ENCODE assay signal across 32 mouse cellular contexts in genomic region chr5:41760071-41760470, GRCm38 (mm10). TPM values are rescaled to one million over a fixed set of nuclear protein-coding genes. Genes with fewer than 3 reads are reported as not detected.
DNase-seq lines count a peak whose midpoint lies in the region; ATAC-seq and TF ChIP-seq lines count a peak whose summit lies in the region.
"Had no signal": no experiment of that assay in that cellular context is flagged by ENCODE, and none has a peak within 500 bp of the region (broad histone marks: within the 10 kb centered on the region; RNA-seq: fewer than 3 reads in every experiment).

No protein-coding gene starts in this region.

- no peak overlapping the region for H3K4me3 ChIP-seq in hindbrain, embryonic 11.5 days (ENCODE audit: low read depth, low read length)
- H3K4me3 ChIP-seq in hindbrain, embryonic 14.5 days (replicated peaks; ENCODE audit: low read length), result no peak overlapping the region
- no peak overlapping the region for H3K4me3 ChIP-seq in limb, embryonic 14.5 days (replicated peaks; ENCODE audit: low read length)
- no peak overlapping the region for H3K4me3 ChIP-seq in intestine, postnatal 0 days (ENCODE audit: low read depth, low read length)
- H3K4me3 ChIP-seq: embryonic facial prominence, embryonic 12.5 days; gastrocnemius, adult 2 months; heart, adult 2 months; heart, embryonic 12.5 days; liver, embryonic 15.5 days; neural tube, embryonic 12.5 days had no signal

- no peaks in the 10 kb centered on the region; the same call in none of the 2 replicates for H3K4me1 ChIP-seq in hindbrain, embryonic 11.5 days (replicated peaks; ENCODE audit: control insufficient read depth, insufficient read depth, low read length)
- H3K4me1 ChIP-seq in hindbrain, embryonic 14.5 days (replicated peaks; ENCODE audit: control insufficient read depth, insufficient read depth, low read length), result peaks cover 11% of the 10 kb centered on the region
- H3K4me1 ChIP-seq in limb, embryonic 14.5 days (ENCODE audit: control insufficient read depth, insufficient read depth, low read length), result peaks cover 10% of the 10 kb centered on the region; the same call in 1 of the 2 replicates
- H3K4me1 ChIP-seq in intestine, postnatal 0 days (replicated peaks; ENCODE audit: control insufficient read depth, insufficient read depth, low read length), result no peaks in the 10 kb centered on the region
- H3K4me1 ChIP-seq: liver, embryonic 15.5 days had no signal

- peak; percentile 16 to 24 for DNase-seq in cerebellum, postnatal 10 days
- no peak for DNase-seq in cerebellum, postnatal 36 days
- DNase-seq in hindbrain, embryonic 11.5 days (ENCODE audit: low spot score), result peak; percentile 50
- DNase-seq in hindbrain, embryonic 14.5 days (ENCODE audit: low spot score), result no peak
- peak; percentile 56 for DNase-seq in ES-CJ7 (ENCODE audit: low read depth, low spot score)
- DNase-seq in limb, embryonic 14.5 days (ENCODE audit: low spot score), result no peak
- DNase-seq in kidney, postnatal 10 days, result no peak
- DNase-seq: adrenal gland, adult 8-10 months; cerebellum, adult 8-10 months; gastrocnemius, adult 2 months; gastrocnemius, postnatal 36 days; heart, adult 2 months; kidney, adult 9 months; kidney, postnatal 25 days; lung, embryonic 14.5 days; lung, postnatal 14 days; right cerebral cortex, postnatal 4 days; thymus, postnatal 14 days had no signal

- no peak for ATAC-seq in hindbrain, embryonic 11.5 days (ENCODE audit: low FRiP score)
- no peak for ATAC-seq in hindbrain, embryonic 14.5 days (ENCODE audit: low FRiP score)
- no peak for ATAC-seq in limb, embryonic 14.5 days (ENCODE audit: low FRiP score, low read depth)
- ATAC-seq in intestine, postnatal 0 days, result no peak
- ATAC-seq: forebrain, embryonic 14.5 days; hindbrain, embryonic 16.5 days; intestine, embryonic 15.5 days; midbrain, embryonic 16.5 days had no signal

- peaks cover 91% of the 10 kb centered on the region for H3K27me3 ChIP-seq in hindbrain, embryonic 11.5 days (ENCODE audit: control insufficient read depth, insufficient read depth, low read length)
- H3K27me3 ChIP-seq in hindbrain, embryonic 14.5 days (ENCODE audit: control insufficient read depth, insufficient read depth, low read length), result peaks cover 98% of the 10 kb centered on the region
- H3K27me3 ChIP-seq in limb, embryonic 14.5 days (ENCODE audit: control insufficient read depth, insufficient read depth, low read length), result peaks cover 94% of the 10 kb centered on the region
- peaks cover 84% of the 10 kb centered on the region for H3K27me3 ChIP-seq in intestine, postnatal 0 days (replicated peaks; ENCODE audit: control insufficient read depth, insufficient read depth, low read length)
- H3K27me3 ChIP-seq: CH12.LX had no signal

- 3% methylated on average over 8 of the region's 8 CpGs for WGBS in hindbrain, embryonic 11.5 days
- WGBS in hindbrain, embryonic 14.5 days, result 3% methylated on average over 8 of the region's 8 CpGs
- WGBS in limb, embryonic 14.5 days, result 8% methylated on average over 8 of the region's 8 CpGs
- WGBS in intestine, postnatal 0 days, result 26% methylated on average over 8 of the region's 8 CpGs

- H3K4me2 ChIP-seq in hindbrain, embryonic 11.5 days (replicated peaks; ENCODE audit: low read depth, low read length), result no peak overlapping the region
- H3K4me2 ChIP-seq in hindbrain, embryonic 14.5 days (replicated peaks), result no peak overlapping the region
- H3K4me2 ChIP-seq in limb, embryonic 14.5 days (replicated peaks; ENCODE audit: low read depth, low read length, severe bottlenecking), result peak overlapping the region; percentile 13; the same call in 1 of the 2 replicates
- no peak overlapping the region for H3K4me2 ChIP-seq in intestine, postnatal 0 days (replicated peaks; ENCODE audit: low read depth)
- H3K4me2 ChIP-seq: embryonic facial prominence, embryonic 12.5 days; heart, embryonic 12.5 days; liver, embryonic 15.5 days; lung, embryonic 14.5 days; neural tube, embryonic 12.5 days had no signal

- no peak overlapping the region for H3K27ac ChIP-seq in hindbrain, embryonic 11.5 days (ENCODE audit: low read depth, low read length)
- no peak overlapping the region for H3K27ac ChIP-seq in hindbrain, embryonic 14.5 days
- no peak overlapping the region for H3K27ac ChIP-seq in limb, embryonic 14.5 days (replicated peaks; ENCODE audit: low read depth, low read length)
- no peak overlapping the region for H3K27ac ChIP-seq in intestine, postnatal 0 days (ENCODE audit: low read depth, low read length)
- H3K27ac ChIP-seq: embryonic facial prominence, embryonic 12.5 days; gastrocnemius, adult 2 months; heart, adult 2 months; intestine, embryonic 15.5 days; liver, embryonic 15.5 days; neural tube, embryonic 12.5 days had no signal

- TF ChIP-seq POLR2A in limb, embryonic 14.5 days (IDR thresholded peaks at IDR 0.05; ENCODE audit: borderline replicate concordance, extremely low read depth, insufficient read depth, insufficient read length), result no peak

- H3K9me3 ChIP-seq in hindbrain, embryonic 11.5 days (ENCODE audit: control insufficient read depth, low read length), result no peaks in the 10 kb centered on the region
- no peaks in the 10 kb centered on the region for H3K9me3 ChIP-seq in hindbrain, embryonic 14.5 days (ENCODE audit: control insufficient read depth, low read length)
- no peaks in the 10 kb centered on the region for H3K9me3 ChIP-seq in limb, embryonic 14.5 days (ENCODE audit: control insufficient read depth, low read length)
- no peaks in the 10 kb centered on the region for H3K9me3 ChIP-seq in intestine, postnatal 0 days (ENCODE audit: control insufficient read depth)
- H3K9me3 ChIP-seq: embryonic facial prominence, embryonic 12.5 days; heart, embryonic 12.5 days; intestine, embryonic 15.5 days; liver, embryonic 15.5 days; neural tube, embryonic 12.5 days had no signal

- H3K9ac ChIP-seq in hindbrain, embryonic 11.5 days (ENCODE audit: low read depth, low read length), result no peak overlapping the region
- H3K9ac ChIP-seq in hindbrain, embryonic 14.5 days, result no peak overlapping the region
- H3K9ac ChIP-seq in limb, embryonic 14.5 days (ENCODE audit: low read depth, low read length, severe bottlenecking), result 0 out of 2 replicates have a peak overlapping the region, but pooled peaks have one; percentile 8
- H3K9ac ChIP-seq in intestine, postnatal 0 days (ENCODE audit: low read depth, low read length), result no peak overlapping the region
- H3K9ac ChIP-seq: embryonic facial prominence, embryonic 12.5 days; heart, embryonic 12.5 days; intestine, embryonic 15.5 days; liver, embryonic 15.5 days; lung, embryonic 14.5 days; neural tube, embryonic 12.5 days had no signal

- TF ChIP-seq CTCF in intestine, postnatal 0 days (IDR thresholded peaks at IDR 0.05; ENCODE audit: low read depth), result no peak

- H3K36me3 ChIP-seq in hindbrain, embryonic 11.5 days (ENCODE audit: control insufficient read depth, insufficient read depth, low read length), result no peaks in the 10 kb centered on the region
- H3K36me3 ChIP-seq in hindbrain, embryonic 14.5 days (replicated peaks; ENCODE audit: control insufficient read depth, insufficient read depth), result no peaks in the 10 kb centered on the region
- H3K36me3 ChIP-seq in limb, embryonic 14.5 days (ENCODE audit: control insufficient read depth, insufficient read depth, low read length), result 0 out of 2 replicates have a peak, but pooled peaks cover 2% of the 10 kb centered on the region
- H3K36me3 ChIP-seq in intestine, postnatal 0 days (ENCODE audit: control insufficient read depth, insufficient read depth), result no peaks in the 10 kb centered on the region
- H3K36me3 ChIP-seq: embryonic facial prominence, embryonic 12.5 days; G1E; heart, embryonic 12.5 days; intestine, embryonic 15.5 days; liver, embryonic 15.5 days; neural tube, embryonic 12.5 days had no signal

RNA-seq across cellular contexts. Expression of gene Nkx3-2, which starts 4.2 kb away (rescaled TPM):
- 0.84 and 1.0 TPM in 2 replicates for polyA plus RNA-seq in hindbrain, embryonic 11.5 days (2014; fragmentation: Nextera tagmentation; extraction: Ambion mirVana)
- polyA plus RNA-seq in hindbrain, embryonic 14.5 days (2014; fragmentation: Nextera tagmentation; extraction: Ambion mirVana), result not detected in 2 replicates
- polyA plus RNA-seq in limb, embryonic 14.5 days (2012; rRNA removed), result 10.4 and 14.6 TPM in 2 replicates
- 5.7 and 6.7 TPM in 2 replicates for polyA plus RNA-seq in limb, embryonic 14.5 days (2014; fragmentation: Nextera tagmentation; extraction: Ambion mirVana)
- polyA plus RNA-seq in intestine, postnatal 0 days (2015; fragmentation: Nextera tagmentation; extraction: Ambion mirVana), result 0.89 and 1.4 TPM in 2 replicates
- polyA plus RNA-seq: forebrain, embryonic 14.5 days; G1E; heart, postnatal 0 days; hindbrain, embryonic 16.5 days; liver, adult 2 months; liver, embryonic 15.5 days; lung, embryonic 14.5 days; midbrain, embryonic 16.5 days; urinary bladder, adult 2 months had no signal

RNA-seq across cellular contexts. Expression of gene Rab28, which starts 52.1 kb away (rescaled TPM):
- 94.7 and 99.6 TPM in 2 replicates for polyA plus RNA-seq in hindbrain, embryonic 11.5 days (2014; fragmentation: Nextera tagmentation; extraction: Ambion mirVana)
- 64.2 and 70.1 TPM in 2 replicates for polyA plus RNA-seq in hindbrain, embryonic 14.5 days (2014; fragmentation: Nextera tagmentation; extraction: Ambion mirVana)
- 63.0 and 67.4 TPM in 2 replicates for polyA plus RNA-seq in limb, embryonic 14.5 days (2012; rRNA removed)
- 87.0 and 94.2 TPM in 2 replicates for polyA plus RNA-seq in limb, embryonic 14.5 days (2014; fragmentation: Nextera tagmentation; extraction: Ambion mirVana)
- 40.8 and 43.4 TPM in 2 replicates for polyA plus RNA-seq in intestine, postnatal 0 days (2015; fragmentation: Nextera tagmentation; extraction: Ambion mirVana)

Comparison
In these comparisons a context has a peak if more than half of its experiments do, and no peak if none do; other contexts are left out.
1. DNase-seq: peak in cerebellum, postnatal 10 days (2 of 2), hindbrain, embryonic 11.5 days (single experiment) and ES-CJ7 (single experiment); none in cerebellum, postnatal 36 days (0 of 2), hindbrain, embryonic 14.5 days (single experiment), limb, embryonic 14.5 days (single experiment) and kidney, postnatal 10 days (single experiment).